Mouse (Mus musculus) midbrain, embryonic 14.5 days (tissue): ENCODE results near the gene Sirt1. TPM values are rescaled to one million over a fixed set of nuclear protein-coding genes. Genes with fewer than 3 reads are reported as not detected.

ENCODE experiments used
- ATAC-seq: fragments of 200-750 bp; cut with Nextera tagmentation; 2 replicates; pipeline ENCODE4 v1.8.0; 2017; ENCODE audit warnings: moderate number of reproducible peaks, moderate library complexity; ENCODE audit not compliant: low FRiP score, low TSS enrichment
- DNase-seq: peaks from one replicate; pipeline ENCODE4 v3.0.0-alpha.2; 2015
- H3K27ac ChIP-seq: fragments of 300-500 bp; sonication (generic); replicated peaks from 2 replicates; pipeline ENCODE4 v1.5.1; 2014; ENCODE audit warnings: mild to moderate bottlenecking, low read depth, low read length, moderate library complexity
- H3K27me3 ChIP-seq: fragments of 300-500 bp; sonication (generic); 2 replicates; pipeline ENCODE4 v1.6.1; 2014; ENCODE audit warnings: low read length, control low read depth, mixed read lengths; ENCODE audit not compliant: control insufficient read depth, insufficient read depth
- H3K36me3 ChIP-seq: fragments of 300-500 bp; sonication (generic); 2 replicates; pipeline ENCODE4 v1.6.1; 2014; ENCODE audit warnings: low read length, control low read depth; ENCODE audit not compliant: control insufficient read depth, insufficient read depth
- H3K4me1 ChIP-seq: fragments of 300-500 bp; sonication (generic); 2 replicates; pipeline ENCODE4 v1.6.1; 2014; ENCODE audit warnings: mild to moderate bottlenecking, antibody characterized with exemption, low read length, control low read depth; ENCODE audit not compliant: control insufficient read depth, insufficient read depth
- H3K4me2 ChIP-seq: fragments of 300-500 bp; sonication (generic); 2 replicates; pipeline ENCODE4 v1.6.1; 2014; ENCODE audit warnings: mild to moderate bottlenecking, low read length, moderate library complexity
- H3K4me3 ChIP-seq: fragments of 300-500 bp; sonication (generic); replicated peaks from 2 replicates; pipeline ENCODE4 v1.5.1; 2014; ENCODE audit warnings: low read depth, low read length
- H3K9ac ChIP-seq: fragments of 300-500 bp; sonication (generic); replicated peaks from 2 replicates; pipeline ENCODE4 v1.6.1; 2014; ENCODE audit warnings: mild to moderate bottlenecking, low read length, moderate library complexity
- H3K9me3 ChIP-seq: fragments of 300-500 bp; sonication (generic); 2 replicates; pipeline ENCODE4 v1.6.1; 2016; ENCODE audit warnings: low read length, control low read depth, mixed read lengths; ENCODE audit not compliant: control insufficient read depth
- WGBS: fragments of 180-500 bp; shearing (Covaris S2); extraction: QIAGEN DNeasy Blood & Tissue Kit; methylation state at CpG from one replicate; pipeline ENCODE4 v1.1.7; 2014; 5-methylcytosine and 5-hydroxymethylcytosine counted together
- polyA plus RNA-seq: library from polyadenylated mRNA; unstranded; fragments of >200 nt; fragmentation: Nextera tagmentation; extraction: Ambion mirVana; gene quantifications from 2 replicates; pipeline ENCODE4 v1.2.1, GENCODE M21; 2014

Sirt1 gene
- polyA plus RNA-seq, result 7.2 and 7.5 TPM in 2 replicates

DNA sequence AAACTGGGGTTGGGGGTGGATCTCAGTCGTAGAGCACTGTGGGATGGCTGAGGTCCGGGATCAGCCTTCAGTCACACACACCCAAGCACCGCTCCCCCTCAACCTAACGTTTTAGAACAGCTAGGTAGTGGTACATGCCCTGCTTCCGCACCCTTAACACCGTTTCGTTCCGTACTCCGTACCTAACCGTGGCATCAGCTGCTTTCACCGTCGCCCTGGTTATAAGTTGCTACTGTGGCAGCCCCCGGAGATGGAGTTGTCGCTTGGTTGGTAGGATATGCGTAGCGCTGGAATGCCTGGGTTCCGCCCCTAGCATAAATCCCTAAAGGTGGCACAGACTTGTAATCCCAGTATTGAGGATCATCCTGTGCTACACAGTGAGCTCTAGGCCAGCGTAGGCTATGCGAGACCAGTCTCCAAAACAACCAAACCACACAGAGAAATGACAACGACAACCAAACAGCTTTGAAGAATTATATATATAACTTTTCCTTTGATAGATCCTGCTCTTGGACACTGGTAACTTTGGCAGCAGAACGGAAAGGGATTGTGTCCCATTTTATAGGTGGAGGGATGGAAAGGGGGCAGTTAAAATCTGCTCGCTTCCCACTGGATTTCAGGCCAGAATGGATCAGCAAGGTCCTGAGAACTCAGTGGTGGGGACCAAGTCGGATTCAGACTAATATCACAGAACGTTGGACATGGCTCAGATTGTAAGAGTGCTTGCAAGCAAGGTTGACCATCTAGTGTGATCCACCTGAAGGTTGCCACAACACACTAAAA lies at the start of gene Sirt1:
Gene Sirt1, minus strand, starts transcription at position 207 of the 783 bp plus-strand sequence.
- Histone ChIP-seq H3K9ac (peak within 1 kb of the TSS; percentile 69), H3K4me1 (peaks cover 8% of the 10 kb centered on the region; the same call in 1 of the 2 replicates), H3K4me3 (peak within 1 kb of the TSS; percentile 57), H3K36me3 (no peaks in the 10 kb centered on the region), H3K9me3 (no peaks in the 10 kb centered on the region), H3K27ac (0 out of 2 replicates have a peak within 1 kb of the TSS, but pooled peaks have one; percentile 32), H3K27me3 (peaks cover 4% of the 10 kb centered on the region; the same call in 1 of the 2 replicates), H3K4me2 (peak within 1 kb of the TSS; percentile 92)
- ATAC-seq (no peak), DNase-seq (peak; percentile 18)
- 7% methylated on average over 24 of the region's 24 CpGs for whole genome bisulfite sequencing

GRCm38 (mm10) chr10:63429785-63430305 lies 48.3 kb upstream of the Sirt1 start, which contains the start of gene Ctnna3:
Ctnna3 (plus strand) TSS chr10:63430098.
- DNase-seq (peak; percentile 98), ATAC-seq (peak; percentile 96)
- Histone ChIP-seq H3K27me3 (no peaks in the 10 kb centered on the region), H3K4me1 (no peaks in the 10 kb centered on the region), H3K27ac (peak within 1 kb of the TSS; percentile 70), H3K9ac (peak within 1 kb of the TSS; percentile 54), H3K4me3 (peak within 1 kb of the TSS; percentile 77), H3K4me2 (peak within 1 kb of the TSS; percentile 81), H3K9me3 (no peaks in the 10 kb centered on the region), H3K36me3 (no peaks in the 10 kb centered on the region)
- WGBS, result under 1% methylated on average over 55 of the region's 55 CpGs

GRCm38 (mm10) chr10:63429380-63429779 lies 47.9 kb upstream of the Sirt1 start:
- H3K9ac ChIP-seq, result peak overlapping the region; percentile 54

DNA sequence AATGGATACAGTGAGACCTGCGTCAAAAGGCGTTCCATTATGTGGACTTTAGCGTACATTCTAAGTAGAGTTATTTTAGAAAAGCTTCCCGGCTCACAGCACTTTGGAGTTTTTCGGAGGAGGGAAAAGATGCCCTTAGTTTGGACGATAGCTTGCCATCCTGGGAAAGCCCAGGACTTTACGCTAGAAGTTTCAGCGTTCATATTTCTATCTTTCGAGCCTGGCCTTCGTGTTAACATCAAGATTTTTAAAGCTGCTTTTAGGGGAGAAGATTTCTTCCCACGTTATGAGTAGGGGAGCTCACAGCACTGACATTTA lies 47.5 kb upstream of the Sirt1 start:
- no peaks in the 10 kb centered on the region for H3K27me3 ChIP-seq
- peak overlapping the region; percentile 48 for H3K9ac ChIP-seq
- DNase-seq (no peak), ATAC-seq (no peak)
- H3K36me3 ChIP-seq, result no peaks in the 10 kb centered on the region
- peak overlapping the region; percentile 81 for H3K4me2 ChIP-seq
- no peaks in the 10 kb centered on the region for H3K9me3 ChIP-seq
- no peaks in the 10 kb centered on the region for H3K4me1 ChIP-seq
- peak overlapping the region; percentile 77 for H3K4me3 ChIP-seq
- H3K27ac ChIP-seq, result peak overlapping the region; percentile 37; the same call in 1 of the 2 replicates
- WGBS, result under 1% methylated on average over 11 of the region's 11 CpGs

More at GRCm38 (mm10) chr10:63429380-63429779, 47.9 kb upstream of the Sirt1 start:
- Histone ChIP-seq H3K4me3 (peak overlapping the region; percentile 77), H3K27me3 (no peaks in the 10 kb centered on the region), H3K36me3 (no peaks in the 10 kb centered on the region), H3K27ac (peak overlapping the region; percentile 70), H3K4me1 (no peaks in the 10 kb centered on the region), H3K4me2 (peak overlapping the region; percentile 81), H3K9me3 (no peaks in the 10 kb centered on the region)
- peak; percentile 96 for DNase-seq
- WGBS, result under 1% methylated on average over 34 of the region's 34 CpGs
- ATAC-seq, result peak; percentile 93

DNA sequence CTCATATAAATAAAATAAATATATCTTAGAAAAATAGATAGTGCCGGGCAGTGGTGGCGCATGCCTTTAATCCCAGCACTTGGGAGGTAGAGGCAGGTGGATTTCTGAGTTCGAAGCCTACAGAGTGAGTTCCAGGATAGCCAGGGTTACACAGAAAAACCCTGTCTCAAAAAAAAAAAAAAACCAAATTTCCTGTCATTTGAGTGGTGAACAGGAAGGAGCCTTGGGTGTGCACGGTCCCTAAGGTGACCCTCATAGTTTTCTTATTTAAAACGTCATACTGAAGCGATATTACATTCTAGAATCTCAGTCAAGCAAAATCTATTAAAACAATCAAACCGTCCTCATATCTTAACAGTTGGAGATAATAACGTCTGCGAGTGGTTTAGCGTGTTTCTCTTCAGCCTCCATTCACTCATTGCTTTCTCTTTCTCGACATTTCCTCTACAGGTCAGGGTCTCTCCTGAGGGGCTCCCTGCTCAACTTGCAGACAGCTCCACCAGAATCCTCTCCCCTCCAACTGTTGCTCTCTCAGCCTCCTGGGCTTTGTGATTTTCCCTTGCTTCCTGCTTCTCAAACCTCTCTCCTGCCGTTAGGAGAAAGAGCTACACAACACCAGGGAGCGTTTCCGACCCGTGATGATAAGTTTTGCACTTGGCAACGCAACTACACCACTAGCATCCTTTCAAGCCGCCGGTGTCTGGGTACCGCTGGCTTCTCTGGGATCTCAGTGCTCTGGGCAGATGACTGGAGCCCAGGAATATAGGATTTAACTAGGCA lies 46.9 kb upstream of the Sirt1 start:
- ATAC-seq (no peak), DNase-seq (peak; percentile 70)
- H3K9me3 ChIP-seq, result no peaks in the 10 kb centered on the region
- H3K4me2 ChIP-seq, result peak overlapping the region; percentile 81
- H3K9ac ChIP-seq, result peak overlapping the region; percentile 48
- peak overlapping the region; percentile 37; the same call in 1 of the 2 replicates for H3K27ac ChIP-seq
- H3K4me1 ChIP-seq, result no peaks in the 10 kb centered on the region
- H3K36me3 ChIP-seq, result no peaks in the 10 kb centered on the region
- 25% methylated on average over 19 of the region's 19 CpGs for WGBS
- no peaks in the 10 kb centered on the region for H3K27me3 ChIP-seq
- peak overlapping the region; percentile 77 for H3K4me3 ChIP-seq

DNA sequence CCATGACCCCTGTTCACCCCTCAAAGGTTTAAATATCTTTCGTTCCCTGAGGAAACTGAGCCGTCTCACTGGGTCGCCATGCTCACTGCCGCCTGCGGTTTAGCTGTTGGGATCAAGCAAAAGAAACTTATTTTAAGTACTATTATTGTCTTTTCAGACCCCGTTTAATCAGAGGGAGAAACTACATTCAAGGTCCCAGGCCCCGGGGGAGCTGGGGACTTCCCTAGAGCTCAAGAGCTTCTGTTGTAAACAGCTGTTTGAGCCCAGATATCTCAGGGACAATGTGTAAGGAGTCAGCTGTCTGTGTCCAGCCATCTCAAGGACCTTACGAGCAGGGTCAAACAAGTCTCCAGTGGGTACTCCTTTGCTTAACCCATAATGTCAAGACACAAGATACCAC lies 45.6 kb upstream of the Sirt1 start:
- ATAC-seq, result no peak
- no peak for DNase-seq
- Histone ChIP-seq H3K36me3 (no peaks in the 10 kb centered on the region), H3K9me3 (no peaks in the 10 kb centered on the region), H3K4me1 (no peaks in the 10 kb centered on the region), H3K27me3 (no peaks in the 10 kb centered on the region), H3K9ac (no peak overlapping the region), H3K4me2 (no peak overlapping the region), H3K27ac (no peak overlapping the region), H3K4me3 (no peak overlapping the region)
- WGBS, result 86% methylated on average over 8 of the region's 8 CpGs

DNA sequence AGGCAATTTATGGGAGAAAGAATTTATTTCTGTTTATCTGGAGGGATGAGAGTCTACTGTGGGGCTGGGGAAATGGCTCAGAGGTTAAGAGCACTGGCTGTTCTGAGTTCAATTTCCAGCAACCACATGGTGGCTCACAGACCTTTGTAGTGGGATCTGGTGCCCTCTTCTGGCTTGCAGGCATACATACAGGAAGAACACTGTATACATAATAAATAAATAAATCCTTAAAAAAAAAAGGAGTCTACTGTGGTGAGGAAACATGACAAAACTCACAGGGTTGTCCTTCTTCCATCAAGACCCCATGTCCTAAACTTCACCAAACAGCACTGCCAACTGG lies 42.9 kb upstream of the Sirt1 start:
- H3K27me3 ChIP-seq, result no peaks in the 10 kb centered on the region
- H3K9ac ChIP-seq, result no peak overlapping the region
- ATAC-seq, result no peak
- H3K4me3 ChIP-seq, result no peak overlapping the region
- DNase-seq, result peak; percentile 32
- H3K4me2 ChIP-seq, result no peak overlapping the region
- H3K4me1 ChIP-seq, result no peaks in the 10 kb centered on the region
- H3K36me3 ChIP-seq, result no peaks in the 10 kb centered on the region
- H3K27ac ChIP-seq, result no peak overlapping the region
- H3K9me3 ChIP-seq, result no peaks in the 10 kb centered on the region

- DNase-seq, result no peak
- Histone ChIP-seq H3K4me3 (no peak overlapping the region), H3K4me2 (no peak overlapping the region), H3K9me3 (no peaks in the 10 kb centered on the region), H3K9ac (no peak overlapping the region), H3K27ac (no peak overlapping the region), H3K4me1 (no peaks in the 10 kb centered on the region), H3K27me3 (no peaks in the 10 kb centered on the region), H3K36me3 (no peaks in the 10 kb centered on the region)
- WGBS, result 91% methylated on average over 9 of the region's 9 CpGs
- no peak for ATAC-seq
These were observed 42.3 kb upstream of the Sirt1 start for GRCm38 (mm10) chr10:63423591-63424474.
